Mouse (Mus musculus): ENCODE results near the gene Cpe.

The Cpe gene

DNA sequence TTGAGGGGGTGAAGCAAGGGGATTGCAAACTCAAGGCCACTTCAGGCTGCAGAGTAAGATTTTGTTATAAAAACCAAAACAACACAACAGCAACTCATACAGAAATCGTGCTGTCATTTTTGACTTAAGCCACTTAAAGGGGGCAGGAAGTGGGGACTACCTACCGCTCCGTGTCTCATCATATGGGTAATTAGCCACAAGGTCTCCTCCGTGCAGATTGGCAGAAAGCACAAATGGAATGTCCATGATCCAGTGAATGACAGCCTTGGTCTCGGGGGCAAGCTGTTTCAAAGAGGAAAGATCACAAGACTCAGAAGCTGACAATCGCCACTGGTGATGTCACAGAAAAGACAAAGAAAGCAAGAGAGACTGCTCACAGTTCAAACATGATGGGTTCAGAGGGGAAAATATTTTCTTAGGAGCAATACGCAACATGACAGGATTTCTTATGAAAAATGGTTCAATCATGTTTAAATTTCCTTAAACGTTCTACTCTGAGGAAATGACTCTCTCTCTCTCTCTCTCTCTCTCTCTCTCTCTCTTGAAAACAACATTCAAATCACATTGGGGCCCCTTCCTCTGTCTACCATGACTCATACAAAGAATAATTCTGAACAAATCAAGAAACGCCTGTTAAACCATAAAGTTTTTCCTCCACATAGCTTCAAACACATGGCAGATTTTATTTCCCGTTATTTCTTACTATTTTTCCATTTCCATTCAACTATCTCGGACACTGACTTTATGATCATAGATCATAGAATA lies 81.5 kb downstream of the Cpe start:
- in situ Hi-C loops (cut with MboI; ENCODE audit: low pct_unique_long_range_greater_than_20kb in 1 of 2, low sequenced_read_pairs in 2 of 2, unreplicated experiment in 1 of 2) = loop anchor here (5.0 to 25.0 kb wide), 3 partner anchors 81 to 333 kb away; partner anchors contain the start of genes Tmem192 (in 2 of the 2) and Cpe (in 1 of the 2)

DNA sequence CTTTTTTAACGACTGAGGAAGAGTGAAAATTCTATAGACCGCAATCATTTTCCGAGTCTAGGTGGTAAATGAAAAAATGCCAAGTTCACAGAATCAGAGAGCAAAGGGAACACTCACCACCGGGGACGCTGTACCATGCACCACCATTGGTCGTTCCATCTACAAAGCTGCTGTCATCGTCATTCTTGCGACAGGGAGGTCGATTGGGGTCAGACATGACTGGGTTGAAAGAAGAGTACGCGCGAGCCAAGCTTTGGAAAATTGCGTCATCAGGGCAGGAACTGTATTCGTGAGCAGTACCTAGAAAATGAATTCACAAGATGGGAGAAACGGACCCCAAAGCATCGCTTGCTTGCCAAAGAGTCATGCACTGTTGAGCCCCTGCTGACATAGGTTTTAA lies 83.9 kb downstream of the Cpe start:
- in situ Hi-C loops (cut with MboI; ENCODE audit: low pct_unique_long_range_greater_than_20kb in 1 of 2, low sequenced_read_pairs in 2 of 2, unreplicated experiment in 1 of 2) = loop anchor here in 1 of 2 experiments (25.0 kb wide), 1 partner anchor 328 kb away; the partner anchor contains the start of gene Tmem192

DNA sequence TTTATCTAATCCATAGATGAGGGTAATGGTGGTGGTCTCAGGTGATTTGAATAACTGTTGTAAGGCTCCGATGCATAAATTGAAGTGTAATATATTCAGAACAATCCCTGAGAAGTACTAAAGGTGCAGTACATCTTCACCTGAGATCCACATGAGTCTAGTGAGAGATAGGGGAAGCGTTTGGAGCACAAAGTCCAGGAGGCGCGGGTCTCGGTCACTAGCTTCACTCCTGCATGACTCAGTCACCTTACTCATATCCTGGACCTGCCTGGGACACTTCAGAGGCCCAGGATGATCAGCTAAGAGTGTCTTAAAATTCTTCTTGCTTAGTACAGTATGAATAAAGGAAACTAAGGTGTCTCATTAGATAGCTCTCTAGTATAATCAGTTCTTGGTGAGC lies 86.8 kb downstream of the Cpe start:
- in situ Hi-C loops (cut with MboI; ENCODE audit: low pct_unique_long_range_greater_than_20kb in 1 of 2, low sequenced_read_pairs in 2 of 2, unreplicated experiment in 1 of 2) = loop anchor here in 1 of 2 experiments (25.0 kb wide), 1 partner anchor 331 kb away; the partner anchor contains the start of gene Tmem192

DNA sequence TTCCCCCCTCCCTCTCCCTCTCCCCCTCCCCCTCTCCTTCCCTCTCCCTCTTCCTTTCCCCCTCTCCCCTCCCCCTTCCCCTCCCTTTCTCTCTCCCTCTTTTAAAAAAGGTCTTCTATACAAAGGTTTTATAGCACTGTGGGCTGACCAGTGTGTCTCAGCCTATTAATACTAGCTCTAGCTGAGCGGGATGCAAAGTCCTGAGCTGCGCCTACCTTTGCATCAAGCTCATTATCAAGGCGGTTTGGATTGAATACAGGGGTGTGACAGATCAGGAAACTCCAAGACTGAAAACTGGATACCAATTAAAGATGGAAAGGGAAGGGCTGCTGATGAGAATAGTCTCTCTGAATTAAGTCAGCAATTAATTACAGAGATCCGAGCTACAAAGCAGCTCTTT lies 94.6 kb downstream of the Cpe start:
- in situ Hi-C loops (cut with MboI; ENCODE audit: low pct_unique_long_range_greater_than_20kb in 1 of 2, low sequenced_read_pairs in 2 of 2, unreplicated experiment in 1 of 2) = loop anchor here in 1 of 2 experiments (10.0 kb wide), 1 partner anchor 53 kb away; no protein-coding TSS in a partner anchor

DNA sequence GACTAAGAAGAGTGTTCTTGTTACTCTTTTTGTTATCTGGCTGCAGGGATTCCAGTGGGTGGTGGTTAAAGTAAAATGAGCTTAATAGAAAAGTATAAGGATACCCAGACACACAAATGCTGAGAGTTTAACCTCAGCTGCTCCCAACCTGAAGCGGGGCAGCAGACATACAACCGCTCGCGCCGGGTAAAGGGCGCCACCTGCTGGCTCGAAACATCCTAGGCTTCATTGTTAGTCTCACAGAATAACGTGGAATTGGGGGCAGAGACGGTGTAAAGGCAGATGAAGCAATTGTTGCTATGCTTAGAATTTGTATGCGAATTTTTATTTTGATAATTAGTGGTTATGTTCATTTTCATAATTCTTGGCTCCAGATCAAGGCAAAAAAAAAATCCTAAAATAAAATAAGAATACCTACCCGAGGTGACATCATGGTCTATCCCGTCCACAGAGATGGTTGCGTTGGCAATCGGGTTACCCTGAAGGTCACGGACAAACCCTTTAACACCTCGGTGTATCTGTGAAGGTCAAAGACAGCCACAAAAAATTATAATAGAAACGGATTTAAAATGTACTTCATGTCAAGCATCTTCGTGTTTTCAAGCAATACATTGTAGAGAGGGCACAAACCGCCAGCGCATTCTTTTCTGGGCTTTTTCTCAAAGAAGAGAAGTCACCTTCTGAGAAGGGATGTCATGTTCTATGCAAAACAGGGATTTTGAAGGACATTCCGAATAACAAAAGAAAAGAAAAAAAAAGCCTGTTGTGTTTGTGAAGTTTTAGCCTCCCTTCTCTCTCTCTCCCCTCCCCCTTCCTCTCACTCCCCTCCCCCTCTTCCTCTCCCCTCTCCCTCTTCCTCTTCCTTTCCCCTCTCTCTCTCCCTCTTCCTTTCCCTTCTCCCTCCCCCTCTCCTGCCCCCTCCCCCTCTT lies 95.5 kb downstream of the Cpe start:
- in situ Hi-C loops (cut with MboI; ENCODE audit: low pct_unique_long_range_greater_than_20kb in 1 of 2, low sequenced_read_pairs in 2 of 2, unreplicated experiment in 1 of 2) = loop anchor here in 1 of 2 experiments (10.0 kb wide), 1 partner anchor 53 kb away; no protein-coding TSS in a partner anchor

DNA sequence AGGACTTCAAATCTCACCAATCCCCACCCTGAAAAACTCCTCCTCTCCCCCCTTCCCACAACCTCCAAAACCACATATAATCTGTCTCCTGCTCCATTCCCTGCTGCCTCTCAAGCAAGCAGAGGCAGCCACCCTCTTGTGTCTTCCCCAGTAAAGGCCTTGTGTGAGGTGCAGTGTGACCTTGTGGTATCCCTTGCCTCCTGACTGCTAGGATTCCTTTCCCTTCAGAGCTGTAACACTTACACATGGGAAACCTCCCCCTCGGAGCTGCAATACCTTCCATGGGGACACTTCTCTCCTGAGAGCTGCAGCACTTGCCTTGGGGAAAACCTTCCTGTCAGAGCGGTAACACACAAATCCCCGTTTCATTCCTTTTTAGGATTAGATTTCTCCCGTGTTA lies 96.5 kb downstream of the Cpe start:
- in situ Hi-C loops (cut with MboI; ENCODE audit: low pct_unique_long_range_greater_than_20kb in 1 of 2, low sequenced_read_pairs in 2 of 2, unreplicated experiment in 1 of 2) = loop anchor here in 1 of 2 experiments (10.0 kb wide), 1 partner anchor 52 kb away; no protein-coding TSS in a partner anchor

DNA sequence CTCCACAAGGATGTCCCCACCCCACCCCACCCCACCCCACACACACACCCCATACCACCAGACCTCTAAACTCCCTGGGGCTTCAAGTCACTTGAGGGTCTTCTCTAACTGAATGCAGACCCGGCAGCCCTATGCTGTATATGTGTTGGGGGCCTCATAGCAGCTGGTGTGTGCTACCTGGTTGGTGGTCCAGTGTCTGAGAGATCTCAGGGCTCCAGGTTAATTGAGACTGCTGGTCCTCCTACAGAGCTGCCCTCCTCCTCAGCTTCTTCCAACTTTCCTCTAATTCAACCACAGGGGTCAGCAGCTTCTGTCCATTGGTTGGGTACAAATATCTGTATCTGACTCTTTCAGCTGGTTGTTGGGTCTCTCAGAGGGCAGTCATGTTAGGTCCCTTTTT lies 102.4 kb downstream of the Cpe start:
- in situ Hi-C loops (cut with MboI; ENCODE audit: low pct_unique_long_range_greater_than_20kb in 1 of 2, low sequenced_read_pairs in 2 of 2, unreplicated experiment in 1 of 2) = loop anchor here in 1 of 2 experiments (10.0 kb wide), 1 partner anchor 46 kb away; no protein-coding TSS in a partner anchor

DNA sequence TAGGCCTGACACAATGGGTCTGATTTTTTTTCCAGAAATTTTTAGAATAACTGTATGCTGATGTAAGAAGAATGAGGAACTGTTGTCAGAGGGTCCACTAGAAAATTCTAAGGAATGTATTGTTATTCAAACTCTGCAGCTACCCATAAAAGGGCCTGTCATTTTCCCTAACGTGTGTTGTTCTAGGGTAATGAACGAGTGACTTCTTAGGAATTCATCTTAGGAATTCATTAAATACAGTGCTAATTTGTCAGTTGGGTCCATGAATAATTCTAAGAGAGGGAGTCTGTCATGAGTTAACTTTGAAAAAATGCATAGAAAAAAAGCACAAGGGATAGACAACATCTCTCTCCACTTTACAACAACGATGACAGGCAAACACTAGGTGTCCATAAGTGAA lies 110.0 kb downstream of the Cpe start:
- in situ Hi-C loops (cut with MboI; ENCODE audit: low pct_unique_long_range_greater_than_20kb in 1 of 2, low sequenced_read_pairs in 2 of 2, unreplicated experiment in 1 of 2) = no loop called here

DNA sequence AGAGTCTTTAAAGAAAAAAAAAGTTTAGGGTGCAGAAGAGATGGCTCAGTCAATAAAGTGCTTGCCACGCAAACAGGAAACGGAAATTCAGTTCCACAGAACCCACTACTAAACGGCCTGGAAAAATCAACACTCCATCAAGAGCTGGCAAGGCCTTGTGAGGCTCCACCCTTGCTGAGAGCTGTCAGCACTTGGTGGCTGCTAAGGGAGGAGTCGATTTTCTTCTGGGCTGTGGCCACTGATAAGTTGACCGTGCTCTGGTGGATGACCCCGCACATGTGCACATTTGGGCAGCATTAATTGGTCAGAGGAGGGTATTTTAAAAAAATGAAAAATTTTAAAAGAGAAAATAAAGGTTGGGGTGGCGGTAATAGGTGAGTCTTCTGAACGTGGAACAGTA lies 114.6 kb downstream of the Cpe start:
- in situ Hi-C loops (cut with MboI; ENCODE audit: low pct_unique_long_range_greater_than_20kb in 1 of 2, low sequenced_read_pairs in 2 of 2, unreplicated experiment in 1 of 2) = no loop called here

DNA sequence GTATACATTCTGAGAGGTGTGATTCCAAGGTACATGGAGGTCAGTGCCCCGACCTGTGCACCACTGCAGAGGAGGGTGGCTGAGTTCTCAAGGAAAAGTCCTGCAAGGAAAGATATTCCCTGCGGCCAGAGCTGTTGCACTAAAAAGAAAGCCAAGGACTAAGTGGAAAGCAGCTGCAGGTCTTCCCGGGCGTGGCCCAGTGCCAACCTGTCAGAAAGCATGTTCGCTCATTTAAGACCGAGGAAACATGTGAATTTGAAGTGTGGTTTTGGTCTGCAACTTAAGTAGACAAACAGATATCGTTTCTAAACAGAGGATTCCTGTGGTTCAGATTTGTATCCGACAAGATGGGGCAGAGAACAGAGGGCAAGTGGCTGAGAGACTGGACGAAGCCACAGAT lies 117.9 kb downstream of the Cpe start:
- in situ Hi-C loops (cut with MboI; ENCODE audit: low pct_unique_long_range_greater_than_20kb in 1 of 2, low sequenced_read_pairs in 2 of 2, unreplicated experiment in 1 of 2) = no loop called here

DNA sequence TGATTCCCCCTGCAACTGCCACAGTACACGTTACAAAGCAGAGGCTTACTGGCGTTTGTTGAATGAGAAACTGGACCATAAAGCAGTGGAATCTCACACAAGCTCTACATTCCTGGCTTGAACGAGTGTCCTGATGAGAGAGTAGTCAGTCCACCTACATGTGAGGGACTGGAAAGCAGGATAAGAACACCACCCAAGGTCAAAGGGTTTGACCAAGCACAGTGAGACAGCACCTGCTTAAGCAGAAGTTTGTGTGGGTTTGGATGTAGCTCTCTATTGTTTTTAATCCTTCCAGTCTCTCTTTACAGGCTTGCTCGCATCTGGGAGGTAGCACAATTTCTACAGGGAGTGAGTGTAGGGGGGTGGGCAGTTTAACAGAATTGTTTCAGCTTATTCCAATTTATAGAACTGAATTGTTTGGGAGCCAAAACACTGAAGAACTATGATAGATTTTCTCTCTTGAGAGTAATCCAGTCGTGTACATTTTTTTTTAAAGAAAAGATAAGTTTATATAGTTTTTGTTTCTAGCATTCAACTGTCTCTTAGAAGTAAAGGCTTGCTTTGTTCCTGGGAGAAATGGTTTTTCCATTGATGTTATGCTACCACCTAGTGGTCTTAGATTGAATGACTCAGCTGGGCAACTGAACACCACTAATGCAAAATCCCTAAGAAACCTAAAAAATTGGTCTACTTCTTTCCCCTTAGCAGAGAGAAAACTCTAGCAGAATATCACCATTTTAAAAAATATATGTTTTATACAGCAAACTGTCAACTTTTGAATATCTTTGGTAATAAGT lies 144.6 kb downstream of the Cpe start:
- in situ Hi-C loops (cut with MboI; ENCODE audit: low pct_unique_long_range_greater_than_20kb in 1 of 2, low sequenced_read_pairs in 2 of 2, unreplicated experiment in 1 of 2) = loop anchor here (10.0 to 25.0 kb wide), 4 partner anchors 47 to 523 kb away; no protein-coding TSS in a partner anchor

DNA sequence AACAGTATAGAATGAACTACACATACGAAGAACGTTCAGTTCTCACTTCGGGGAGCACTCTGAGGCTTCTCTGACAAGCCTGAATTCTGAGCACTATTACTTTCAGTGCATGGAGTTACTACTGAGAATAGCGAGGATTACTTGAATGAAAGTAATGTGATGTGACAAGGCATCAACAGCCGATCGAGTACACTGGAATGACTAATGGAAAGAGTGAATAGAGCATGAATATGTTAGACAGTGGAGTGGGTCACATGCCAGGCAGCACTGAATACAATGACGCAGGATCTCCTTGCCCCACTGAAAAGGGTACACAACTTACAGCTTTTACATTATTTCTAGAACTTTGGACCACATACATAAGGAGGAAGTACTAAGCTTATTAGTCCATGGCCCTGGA lies 149.4 kb downstream of the Cpe start:
- in situ Hi-C loops (cut with MboI; ENCODE audit: low pct_unique_long_range_greater_than_20kb in 1 of 2, low sequenced_read_pairs in 2 of 2, unreplicated experiment in 1 of 2) = loop anchor here (10.0 to 25.0 kb wide), 4 partner anchors 51 to 519 kb away; no protein-coding TSS in a partner anchor
